Mouse (Mus musculus): ENCODE data around the gene Olfr1393. TPM values are rescaled to one million over a fixed set of nuclear protein-coding genes. Genes with fewer than 3 reads are reported as not detected.
"Not testable (repeated sequence)": the region's sequence is repeated elsewhere in the genome, so short reads cannot be mapped to it uniquely, and the experiment has no call there.

The Olfr1393 gene
- total RNA-seq, 2 experiments from 2014 or later: not detected

DNA sequence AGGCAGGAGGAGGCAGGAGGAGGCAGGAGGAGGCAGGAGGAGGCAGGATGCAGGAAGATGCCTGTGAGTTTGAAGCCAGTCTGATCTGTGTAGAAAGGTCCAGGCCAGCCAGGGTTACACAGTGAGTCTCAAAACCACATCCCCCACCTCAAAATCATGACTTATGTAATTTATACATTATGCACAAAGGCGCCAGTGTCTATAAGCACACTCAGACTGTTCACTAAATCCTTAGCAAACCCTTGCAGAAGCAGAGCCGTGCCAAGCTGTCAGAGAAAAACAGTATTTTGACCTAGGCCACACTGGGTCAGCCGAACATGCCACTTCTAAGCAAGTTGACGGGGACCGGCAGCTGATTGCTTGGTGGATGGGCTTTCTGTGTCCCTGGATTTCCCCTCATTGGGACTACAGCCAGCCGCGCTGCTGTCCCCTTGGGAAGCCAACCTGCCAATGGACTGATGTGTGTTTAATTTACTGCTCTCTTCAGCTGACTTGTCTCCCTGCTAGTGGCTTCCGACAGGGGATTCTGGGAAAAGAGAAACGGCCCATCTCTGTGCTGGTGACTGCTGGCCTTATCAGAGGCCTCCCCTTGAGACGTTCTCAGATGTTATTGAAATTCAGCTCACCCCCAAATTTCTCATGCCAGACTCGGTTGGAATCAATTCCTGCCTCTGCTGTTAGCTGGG lies 4.1 kb upstream of the Olfr1393 start:
- Histone ChIP-seq H3K4me3 (no peak overlapping the region), H3K27ac (no peak overlapping the region)
- TF ChIP-seq CTCF (conservative IDR thresholded peaks at IDR 0.05): no peak
- DNase-seq (ENCODE audit: low spot score in 2 of 2): no peak

GRCm38 (mm10) chr11:49284982-49285381 lies 6.9 kb downstream of the Olfr1393 start, which contains the start of gene Olfr1392:
Gene Olfr1392 (plus strand): TSS chr11:49285282.
- not testable (repeated sequence) for H3K4me3 ChIP-seq; DNase-seq (ENCODE audit: low spot score in 2 of 2); H3K27ac ChIP-seq

DNA sequence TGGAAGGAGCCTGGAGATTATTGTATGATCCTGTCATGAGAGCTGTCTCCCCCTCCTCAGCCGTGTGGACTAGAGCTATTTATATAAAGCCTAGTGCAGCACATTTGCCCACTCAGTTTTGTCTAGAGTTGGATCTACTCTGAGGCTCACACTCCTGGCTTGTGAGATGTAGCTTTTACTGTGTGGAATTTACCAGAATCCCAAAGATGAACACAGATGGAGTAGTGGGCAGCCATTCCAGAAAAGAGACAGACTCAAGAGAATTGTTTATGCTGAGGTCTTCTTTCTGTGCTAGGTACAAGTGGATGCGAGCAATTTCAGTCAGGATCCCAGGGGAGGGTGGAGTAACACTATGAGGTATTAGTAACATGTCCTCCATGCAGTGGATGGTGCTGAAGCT lies 9.1 kb downstream of the Olfr1393 start:
- no peak for TF ChIP-seq CTCF (conservative IDR thresholded peaks at IDR 0.05)
- Histone ChIP-seq H3K27ac (no peak overlapping the region), H3K4me3 (no peak overlapping the region)
- no peak for DNase-seq (ENCODE audit: low spot score in 2 of 2)

DNA sequence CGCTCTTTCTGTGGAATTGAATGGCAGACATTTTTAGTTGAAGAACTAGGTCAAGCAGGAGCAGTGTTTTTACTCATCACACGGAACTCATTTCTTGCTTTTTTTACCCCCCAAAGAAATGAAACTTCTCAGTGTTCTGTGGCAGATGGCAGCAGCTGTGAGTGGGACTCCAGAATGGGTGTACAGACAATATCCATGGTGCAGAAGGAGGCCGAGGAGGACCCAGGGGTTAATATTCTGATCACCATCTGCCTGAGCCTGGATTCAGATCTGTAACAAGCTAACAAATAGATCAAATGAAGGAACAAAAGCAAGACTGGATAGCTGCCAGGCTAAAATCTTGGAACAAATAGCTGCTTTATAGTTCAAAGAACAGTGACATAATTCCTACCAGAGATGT lies 14.7 kb downstream of the Olfr1393 start:
- DNase-seq (ENCODE audit: low spot score in 2 of 2): peak; percentile 42 to 63

DNA sequence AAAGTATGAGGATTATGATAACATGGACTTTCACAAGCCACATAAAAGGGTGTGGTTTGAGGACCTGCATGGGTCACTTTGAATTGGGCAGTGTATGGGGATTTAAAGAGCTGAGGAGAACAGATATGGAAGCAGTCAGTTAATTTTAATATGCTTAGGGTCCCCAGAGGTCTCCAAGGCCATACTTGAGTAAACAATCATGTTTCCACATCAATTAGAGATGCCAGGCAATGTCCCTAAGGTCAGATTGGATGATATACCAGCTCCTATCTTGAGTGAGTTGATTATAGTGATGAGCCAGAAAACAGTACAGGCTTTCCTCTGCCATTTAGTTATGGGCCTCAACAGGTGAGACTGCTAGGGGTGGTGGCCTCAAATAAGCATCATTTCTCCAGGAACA lies 26.3 kb downstream of the Olfr1393 start, which contains the start of gene Olfr10:
TSS of gene Olfr10 (plus strand) at position 301 of the 400 bp plus-strand sequence.
- no peak for TF ChIP-seq CTCF (conservative IDR thresholded peaks at IDR 0.05)
- DNase-seq (ENCODE audit: low spot score in 2 of 2): no peak
- Histone ChIP-seq H3K4me3 (no peak within 1 kb of the TSS), H3K27ac (no peak within 1 kb of the TSS)

More for the DNA sequence above, 14.7 kb downstream of the Olfr1393 start:
- no peak for TF ChIP-seq CTCF (conservative IDR thresholded peaks at IDR 0.05)
- Histone ChIP-seq H3K4me3 (no peak overlapping the region), H3K27ac (0 out of 2 replicates have a peak overlapping the region, but pooled peaks have one; percentile 11)

- H3K4me3 ChIP-seq; DNase-seq (ENCODE audit: low spot score in 2 of 2); H3K27ac ChIP-seq: not testable (repeated sequence)
Observed at GRCm38 (mm10) chr11:49308547-49308946, 30.4 kb downstream of the Olfr1393 start.

- Histone ChIP-seq H3K27ac (no peak within 1 kb of the TSS), H3K4me3 (no peak within 1 kb of the TSS)
- no peak for DNase-seq (ENCODE audit: low spot score in 2 of 2)
- no peak for TF ChIP-seq CTCF (conservative IDR thresholded peaks at IDR 0.05)
Observed at GRCm38 (mm10) chr11:49322442-49322841, 44.3 kb downstream of the Olfr1393 start, which contains the start of gene Olfr1391. Gene Olfr1391 (plus strand): TSS chr11:49322742.

DNA sequence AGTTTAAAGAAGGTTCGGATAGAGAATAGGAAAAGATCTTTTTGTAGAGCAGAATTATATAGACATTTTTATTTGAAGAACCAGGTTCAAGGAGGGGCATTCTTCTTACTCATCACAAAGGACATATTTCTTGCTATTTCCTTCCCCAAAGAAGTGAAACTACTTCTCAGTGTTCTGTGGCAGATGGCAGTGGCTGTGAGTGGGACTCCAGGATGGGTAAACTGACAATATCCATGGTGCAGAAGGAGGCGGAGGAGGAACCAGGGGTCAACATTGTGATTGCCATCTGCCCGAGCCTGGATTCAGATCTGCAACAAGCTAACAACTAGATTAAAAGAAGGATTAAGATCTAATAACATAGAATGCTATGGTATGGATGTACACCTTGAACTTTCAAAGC lies 48.6 kb downstream of the Olfr1393 start:
- peak; percentile 2 to 13 for DNase-seq (ENCODE audit: low spot score in 2 of 2)
- no peak overlapping the region for H3K27ac ChIP-seq
- no peak for TF ChIP-seq CTCF (conservative IDR thresholded peaks at IDR 0.05)
- H3K4me3 ChIP-seq: no peak overlapping the region

DNA sequence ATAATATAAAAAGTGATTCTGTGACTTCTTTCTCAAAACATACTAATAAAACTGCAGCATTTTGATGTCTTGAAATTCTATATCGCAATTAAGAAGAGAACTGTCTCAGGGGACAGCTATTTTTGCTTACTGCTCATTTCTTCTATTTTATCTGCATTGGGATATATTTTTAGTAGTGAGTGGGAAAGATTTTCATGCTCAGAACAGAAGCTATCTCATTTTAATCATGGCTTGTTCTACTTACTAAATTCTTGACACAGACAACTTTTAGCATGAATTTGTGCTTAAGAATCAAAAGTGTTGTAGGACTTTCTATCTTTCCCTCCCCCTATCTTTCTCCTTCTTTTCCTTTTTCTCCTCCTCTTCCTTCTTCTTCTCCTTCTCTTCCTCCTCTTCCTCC lies 51.6 kb downstream of the Olfr1393 start:
- no peak for TF ChIP-seq CTCF (conservative IDR thresholded peaks at IDR 0.05)
- DNase-seq (ENCODE audit: low spot score in 2 of 2): no peak

More for the DNA sequence above, 51.6 kb downstream of the Olfr1393 start:
- Histone ChIP-seq H3K4me3 (no peak overlapping the region), H3K27ac (no peak overlapping the region)

Other genes starting within 250 kb of the Olfr1393 start
- gene 9930111J21Rik2, start 227.1 kb upstream of the Olfr1393 start, total RNA-seq (2021): 1 to 10 TPM; 1.0 to 2.0 TPM
- gene Tgtp2, start 214.1 kb upstream of the Olfr1393 start, total RNA-seq (2021): under 1 TPM in 1 of 2 experiments, not detected in 1; 0.59 TPM
- gene Ifi47, start 201.7 kb upstream of the Olfr1393 start, total RNA-seq (2021): under 1 TPM; 0.41 to 0.56 TPM
- not detected for gene Olfr1396, start 163.4 kb upstream of the Olfr1393 start, total RNA-seq (2021)
- gene Olfr1395, start 136.0 kb upstream of the Olfr1393 start, total RNA-seq (2021): not detected
- not detected for gene Olfr1394, start 123.9 kb upstream of the Olfr1393 start, total RNA-seq (2021)
- gene Btnl9, start 91.1 kb upstream of the Olfr1393 start, total RNA-seq (2021): not detected
- 10 to 100 TPM; 46.7 to 51.2 TPM for gene Zfp62, start 75.0 kb upstream of the Olfr1393 start, total RNA-seq (2021)
- gene Mgat1, start 34.1 kb upstream of the Olfr1393 start, total RNA-seq (2021): 10 to 100 TPM; 62.1 to 64.3 TPM
- gene Olfr1392, start 7.0 kb downstream of the Olfr1393 start, total RNA-seq (2021): not detected
- gene Olfr10, start 26.4 kb downstream of the Olfr1393 start, total RNA-seq (2021): not detected
- not detected for gene Olfr1391, start 44.4 kb downstream of the Olfr1393 start, total RNA-seq (2021)
- not detected for gene Olfr1390, start 56.9 kb downstream of the Olfr1393 start, total RNA-seq (2021)
- gene Olfr1389, start 144.8 kb downstream of the Olfr1393 start, total RNA-seq (2021): not detected
- gene Olfr1388, start 158.3 kb downstream of the Olfr1393 start, total RNA-seq (2021): under 1 TPM; 0.61 to 0.67 TPM
- not detected for gene Olfr1387, start 177.0 kb downstream of the Olfr1393 start, total RNA-seq (2021)
- gene Olfr1386, start 186.7 kb downstream of the Olfr1393 start, total RNA-seq (2021): not detected
- gene Olfr1385, start 210.8 kb downstream of the Olfr1393 start, total RNA-seq (2021): not detected
- gene Olfr1384, start 228.4 kb downstream of the Olfr1393 start, total RNA-seq (2021): not detected
- gene Olfr1383, start 241.3 kb downstream of the Olfr1393 start, total RNA-seq (2021): not detected
- gene Olfr1382, start 249.9 kb downstream of the Olfr1393 start, total RNA-seq (2021): not detected